Mouse (Mus musculus) ovary, adult 2 months (tissue): Measurements from ENCODE around the gene Vmn1r195. TPM values are rescaled to one million over a fixed set of nuclear protein-coding genes. Genes with fewer than 3 reads are reported as not detected.

ENCODE experiments used
- polyA plus RNA-seq: library from polyadenylated mRNA; depleted of rRNA; stranded (reverse); fragments of >200 nt; gene quantifications from 2 replicates; pipeline ENCODE4 v1.2.3, GENCODE M21; 2012; rRNA removed

Vmn1r195 gene
- not detected in 2 replicates for polyA plus RNA-seq

GRCm38 (mm10) chr13:22270222-22270621 is at the start of gene Vmn1r195:
TSS of gene Vmn1r195 (plus strand) at chr13:22270522.

GRCm38 (mm10) chr13:22223060-22223459 is 47.3 kb upstream of the Vmn1r195 start, which contains the start of gene Vmn1r193:
TSS of gene Vmn1r193 (minus strand) at chr13:22223160.

GRCm38 (mm10) chr13:22243915-22244314 is 26.4 kb upstream of the Vmn1r195 start, which contains the start of gene Vmn1r194:
TSS of gene Vmn1r194 (plus strand) at chr13:22244215.

GRCm38 (mm10) chr13:22289620-22290019 is 19.3 kb downstream of the Vmn1r195 start, which contains the start of gene Vmn1r196:
TSS of gene Vmn1r196 (plus strand) at chr13:22289920.

GRCm38 (mm10) chr13:22324289-22324688 is 54.0 kb downstream of the Vmn1r195 start, which contains the start of gene Vmn1r197:
TSS of gene Vmn1r197 (plus strand) at chr13:22324589.

Other genes starting within 250 kb of the Vmn1r195 start
- gene Hist1h2ah, start 235.0 kb upstream of the Vmn1r195 start, polyA plus RNA-seq: 56.4 and 124 TPM in 2 replicates
- 30.5 and 38.9 TPM in 2 replicates for gene Hist1h2bk, start 234.7 kb upstream of the Vmn1r195 start, polyA plus RNA-seq
- gene Hist1h4i, start 229.2 kb upstream of the Vmn1r195 start, polyA plus RNA-seq: 9.8 and 12.4 TPM in 2 replicates
- 15.5 and 16.5 TPM in 2 replicates for gene Hist1h2ag, start 227.6 kb upstream of the Vmn1r195 start, polyA plus RNA-seq
- gene Hist1h2bj, start 227.3 kb upstream of the Vmn1r195 start, polyA plus RNA-seq: 16.9 and 22.8 TPM in 2 replicates
- not detected in 2 replicates for gene Vmn1r188, start 186.1 kb upstream of the Vmn1r195 start, polyA plus RNA-seq
- gene Vmn1r189, start 164.7 kb upstream of the Vmn1r195 start, polyA plus RNA-seq: not detected in 2 replicates
- not detected in 2 replicates for gene Vmn1r191, start 86.6 kb upstream of the Vmn1r195 start, polyA plus RNA-seq
- gene Vmn1r192, start 79.4 kb upstream of the Vmn1r195 start, polyA plus RNA-seq: not detected in 2 replicates
- not detected in 2 replicates for gene Vmn1r193, start 47.4 kb upstream of the Vmn1r195 start, polyA plus RNA-seq
- gene Vmn1r194, start 26.3 kb upstream of the Vmn1r195 start, polyA plus RNA-seq: not detected in 2 replicates
- gene Vmn1r196, start 19.4 kb downstream of the Vmn1r195 start, polyA plus RNA-seq: not detected in 2 replicates
- gene Vmn1r197, start 54.1 kb downstream of the Vmn1r195 start, polyA plus RNA-seq: not detected in 2 replicates
- gene Vmn1r198, start 79.8 kb downstream of the Vmn1r195 start, polyA plus RNA-seq: not detected in 2 replicates
- not detected in 2 replicates for gene Vmn1r199, start 109.3 kb downstream of the Vmn1r195 start, polyA plus RNA-seq
- not detected in 2 replicates for gene Vmn1r200, start 119.9 kb downstream of the Vmn1r195 start, polyA plus RNA-seq
- gene Vmn1r201, start 201.4 kb downstream of the Vmn1r195 start, polyA plus RNA-seq: not detected in 2 replicates
- gene Vmn1r202, start 234.9 kb downstream of the Vmn1r195 start, polyA plus RNA-seq: not detected in 2 replicates
- not detected in 2 replicates for gene Vmn1r203, start 247.6 kb downstream of the Vmn1r195 start, polyA plus RNA-seq